Mouse (Mus musculus): ENCODE results near the gene D630039A03Rik. TPM values are rescaled to one million over a fixed set of nuclear protein-coding genes. Genes with fewer than 3 reads are reported as not detected.

D630039A03Rik gene
- polyA plus RNA-seq, 1 experiment from 2014 or later = 2.7 TPM

GRCm38 (mm10) chr4:57956029-57956960, 40.2 kb upstream of the D630039A03Rik start, which contains the start of gene Txn1:
Gene Txn1 (minus strand): TSS chr4:57956411.
- Histone ChIP-seq H3K36me3 (ENCODE audit: insufficient read depth, low read length) (peaks cover 5% of the 10 kb centered on the region; the same call in 1 of the 2 replicates), H3K9ac (replicated peaks; ENCODE audit: low read depth) (peak within 1 kb of the TSS; percentile 72), H3K27me3 (replicated peaks; ENCODE audit: insufficient read depth, low read length) (no peaks in the 10 kb centered on the region), H3K4me1 (ENCODE audit: insufficient read depth, low read depth, low read length) (peaks cover 13% of the 10 kb centered on the region; the same call in 1 of the 2 replicates), H3K9me3 (ENCODE audit: low read length) (no peaks in the 10 kb centered on the region), H3K27ac (ENCODE audit: low read length) (peak within 1 kb of the TSS; percentile 97), H3K4me2 (replicated peaks; ENCODE audit: low read depth, low read length) (peak within 1 kb of the TSS; percentile 75), H3K4me3 (ENCODE audit: low read depth, low read length) (peak within 1 kb of the TSS; percentile 86)
- WGBS = under 1% methylated on average over 64 of the region's 71 CpGs
- ATAC-seq (peak; percentile 98), DNase-seq (ENCODE audit: low spot score) (peak; percentile 100)
- TF ChIP-seq CTCF (IDR thresholded peaks at IDR 0.05) (no peak), EP300 (IDR thresholded peaks at IDR 0.05) (peak; percentile 69; the same call in 1 of the 2 replicates)

DNA sequence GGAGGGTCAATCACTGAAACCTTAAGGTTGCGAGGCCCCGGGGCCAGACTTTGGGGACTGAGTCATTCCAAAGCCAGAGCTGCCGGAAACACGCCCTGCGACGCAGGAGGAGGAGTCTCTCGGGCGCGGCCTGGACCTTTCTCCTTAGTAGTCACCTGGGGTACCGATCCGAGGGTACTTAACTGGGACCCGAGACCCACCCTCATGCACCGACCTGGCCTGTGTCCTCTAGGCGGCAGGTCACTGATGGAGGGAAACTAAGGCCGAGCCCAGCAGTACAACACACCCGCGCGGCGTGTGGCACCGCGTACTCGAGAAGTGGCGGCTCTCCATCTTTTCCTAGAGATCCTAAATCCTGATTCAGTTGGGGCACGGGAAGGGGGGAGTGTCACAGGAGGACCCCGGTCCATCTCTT, 39.5 kb upstream of the D630039A03Rik start:
- ATAC-seq = peak; percentile 6; the same call in 1 of the 2 replicates

DNA sequence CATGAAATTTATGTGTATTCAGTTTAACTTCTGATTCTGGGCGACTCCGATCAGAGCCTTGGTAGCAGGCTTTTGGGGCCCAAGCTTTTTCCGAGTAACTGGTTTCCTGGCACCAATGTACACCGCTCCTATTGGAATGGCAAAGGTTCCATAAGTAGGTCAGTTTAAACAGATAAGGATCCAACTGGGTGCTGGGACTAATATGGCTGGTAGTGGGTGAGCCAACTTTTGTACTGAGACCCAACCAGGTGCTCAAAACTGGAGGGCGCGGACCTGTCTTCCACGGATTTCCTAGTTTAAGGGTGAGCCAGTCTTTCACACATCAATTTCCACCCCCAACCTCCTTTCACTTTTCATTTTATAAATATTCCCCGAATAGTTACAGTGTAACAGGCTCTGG, 38.9 kb upstream of the D630039A03Rik start:
- TF ChIP-seq CTCF (IDR thresholded peaks at IDR 0.05) = no peak
- TF ChIP-seq EP300 (IDR thresholded peaks at IDR 0.05) = no peak
- no peak for ATAC-seq
- 60% methylated on average over 8 of the region's 8 CpGs for WGBS
- DNase-seq (ENCODE audit: low spot score) = no peak
- H3K9ac ChIP-seq (replicated peaks; ENCODE audit: low read depth) = peak overlapping the region; percentile 72
- H3K4me3 ChIP-seq (ENCODE audit: low read depth, low read length) = peak overlapping the region; percentile 86
- H3K4me2 ChIP-seq (replicated peaks; ENCODE audit: low read depth, low read length) = peak overlapping the region; percentile 75
- peak overlapping the region; percentile 97 for H3K27ac ChIP-seq (ENCODE audit: low read length)
- H3K9me3 ChIP-seq (ENCODE audit: low read length) = no peaks in the 10 kb centered on the region
- no peaks in the 10 kb centered on the region for H3K27me3 ChIP-seq (replicated peaks; ENCODE audit: insufficient read depth, low read length)
- H3K36me3 ChIP-seq (ENCODE audit: insufficient read depth, low read length) = peaks cover 15% of the 10 kb centered on the region; the same call in 1 of the 2 replicates
- peaks cover 13% of the 10 kb centered on the region; the same call in 1 of the 2 replicates for H3K4me1 ChIP-seq (ENCODE audit: insufficient read depth, low read depth, low read length)

More for the DNA sequence above, 39.5 kb upstream of the D630039A03Rik start:
- H3K4me1 ChIP-seq (ENCODE audit: insufficient read depth, low read depth, low read length) = peaks cover 13% of the 10 kb centered on the region; the same call in 1 of the 2 replicates
- H3K27ac ChIP-seq (ENCODE audit: low read length) = peak overlapping the region; percentile 97
- H3K27me3 ChIP-seq (replicated peaks; ENCODE audit: insufficient read depth, low read length) = no peaks in the 10 kb centered on the region
- no peaks in the 10 kb centered on the region for H3K9me3 ChIP-seq (ENCODE audit: low read length)
- H3K4me3 ChIP-seq (ENCODE audit: low read depth, low read length) = peak overlapping the region; percentile 86
- H3K9ac ChIP-seq (replicated peaks; ENCODE audit: low read depth) = peak overlapping the region; percentile 72
- H3K4me2 ChIP-seq (replicated peaks; ENCODE audit: low read depth, low read length) = peak overlapping the region; percentile 75
- H3K36me3 ChIP-seq (ENCODE audit: insufficient read depth, low read length) = peaks cover 13% of the 10 kb centered on the region; the same call in 1 of the 2 replicates
- TF ChIP-seq EP300 (IDR thresholded peaks at IDR 0.05) (no peak), CTCF (IDR thresholded peaks at IDR 0.05) (peak; percentile 28)
- DNase-seq (ENCODE audit: low spot score) = peak; percentile 84
- WGBS = under 1% methylated on average over 25 of the region's 25 CpGs

DNA sequence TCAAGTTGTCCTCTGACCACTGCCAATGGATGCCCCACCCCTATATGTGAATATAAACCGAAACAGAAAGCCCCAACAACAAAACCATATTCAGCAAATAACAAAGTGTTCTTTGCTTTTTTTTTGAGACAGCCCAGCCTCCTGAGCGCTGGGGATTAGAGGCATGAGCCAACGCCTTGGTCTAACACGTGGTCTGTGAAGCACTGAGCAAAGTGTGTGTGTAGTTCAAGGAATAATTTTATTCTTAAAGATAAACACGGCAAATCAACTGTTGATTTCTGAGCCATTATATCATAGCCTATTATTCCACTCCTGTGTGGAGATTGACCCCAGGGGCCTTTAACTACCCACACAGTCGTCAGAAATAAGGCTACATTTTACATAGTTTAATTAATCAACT, 38.5 kb upstream of the D630039A03Rik start:
- Histone ChIP-seq H3K4me1 (ENCODE audit: insufficient read depth, low read depth, low read length) (peaks cover 13% of the 10 kb centered on the region; the same call in 1 of the 2 replicates), H3K9me3 (ENCODE audit: low read length) (no peaks in the 10 kb centered on the region), H3K4me3 (ENCODE audit: low read depth, low read length) (peak overlapping the region; percentile 86), H3K27ac (ENCODE audit: low read length) (peak overlapping the region; percentile 97), H3K9ac (replicated peaks; ENCODE audit: low read depth) (0 out of 2 replicates have a peak overlapping the region, but pooled peaks have one; percentile 72), H3K4me2 (replicated peaks; ENCODE audit: low read depth, low read length) (peak overlapping the region; percentile 75), H3K27me3 (replicated peaks; ENCODE audit: insufficient read depth, low read length) (no peaks in the 10 kb centered on the region), H3K36me3 (ENCODE audit: insufficient read depth, low read length) (peaks cover 15% of the 10 kb centered on the region; the same call in 1 of the 2 replicates)
- no peak for ATAC-seq
- WGBS = 57% methylated on average over 6 of the region's 6 CpGs
- no peak for TF ChIP-seq CTCF (IDR thresholded peaks at IDR 0.05)
- DNase-seq (ENCODE audit: low spot score) = peak; percentile 25

GRCm38 (mm10) chr4:57953796-57954195, 37.7 kb upstream of the D630039A03Rik start:
- DNase-seq (ENCODE audit: low spot score) (no peak), ATAC-seq (no peak)
- TF ChIP-seq EP300 (IDR thresholded peaks at IDR 0.05) (no peak), CTCF (IDR thresholded peaks at IDR 0.05) (no peak)
- Histone ChIP-seq H3K9ac (replicated peaks; ENCODE audit: low read depth) (no peak overlapping the region), H3K4me1 (ENCODE audit: insufficient read depth, low read depth, low read length) (peaks cover 13% of the 10 kb centered on the region; the same call in 1 of the 2 replicates), H3K36me3 (ENCODE audit: insufficient read depth, low read length) (peaks cover 21% of the 10 kb centered on the region; the same call in 1 of the 2 replicates), H3K27me3 (replicated peaks; ENCODE audit: insufficient read depth, low read length) (no peaks in the 10 kb centered on the region), H3K9me3 (ENCODE audit: low read length) (no peaks in the 10 kb centered on the region), H3K27ac (ENCODE audit: low read length) (no peak overlapping the region), H3K4me3 (ENCODE audit: low read depth, low read length) (no peak overlapping the region), H3K4me2 (replicated peaks; ENCODE audit: low read depth, low read length) (peak overlapping the region; percentile 75; the same call in 1 of the 2 replicates)
- 92% methylated on average over 7 of the region's 7 CpGs for WGBS

- Histone ChIP-seq H3K9me3 (ENCODE audit: low read length) (no peaks in the 10 kb centered on the region), H3K27ac (ENCODE audit: low read length) (no peak overlapping the region), H3K4me1 (ENCODE audit: insufficient read depth, low read depth, low read length) (peaks cover 13% of the 10 kb centered on the region; the same call in 1 of the 2 replicates), H3K36me3 (ENCODE audit: insufficient read depth, low read length) (peaks cover 21% of the 10 kb centered on the region; the same call in 1 of the 2 replicates), H3K4me3 (ENCODE audit: low read depth, low read length) (no peak overlapping the region), H3K27me3 (replicated peaks; ENCODE audit: insufficient read depth, low read length) (no peaks in the 10 kb centered on the region), H3K4me2 (replicated peaks; ENCODE audit: low read depth, low read length) (no peak overlapping the region), H3K9ac (replicated peaks; ENCODE audit: low read depth) (no peak overlapping the region)
- no peak for ATAC-seq
- WGBS = 67% methylated on average over 1 of the region's 1 CpGs
- TF ChIP-seq EP300 (IDR thresholded peaks at IDR 0.05) (no peak), CTCF (IDR thresholded peaks at IDR 0.05) (no peak)
- DNase-seq (ENCODE audit: low spot score) = no peak
Observed at GRCm38 (mm10) chr4:57952891-57953290, 36.8 kb upstream of the D630039A03Rik start.

Measured in lung, postnatal 0 days (tissue).